Mouse (Mus musculus) myocyte (in vitro differentiated cells): Measurements from ENCODE around the gene Nkx3-2.

Experiments used
- POLR2A ChIP-seq: IDR thresholded peaks from one replicate; pipeline ENCODE4 v1.6.1; 2011; ENCODE audit warnings: low read depth, mild to moderate bottlenecking, control low read depth, moderate library complexity; ENCODE audit not compliant: insufficient read length
- POLR2AphosphoS2 ChIP-seq: IDR thresholded peaks from one replicate; pipeline ENCODE4 v1.6.1; 2011; ENCODE audit warnings: low read depth, control low read depth; ENCODE audit not compliant: insufficient read length
- TCF12 ChIP-seq: IDR thresholded peaks from one replicate; pipeline ENCODE4 v1.6.1; 2011; ENCODE audit warnings: mild to moderate bottlenecking, control low read depth; ENCODE audit not compliant: poor library complexity, insufficient read depth, severe bottlenecking
- TCF3 ChIP-seq: IDR thresholded peaks from one replicate; pipeline ENCODE4 v1.6.1; 2011; ENCODE audit warnings: low read depth, control low read depth; ENCODE audit not compliant: insufficient read length

- TF ChIP-seq POLR2A (no peak), POLR2AphosphoS2 (no peak), TCF3 (no peak), TCF12 (no peak)
These were observed at the start of gene Nkx3-2 for GRCm38 (mm10) chr5:41763731-41764721.
